Mouse (Mus musculus) embryonic facial prominence, embryonic 12.5 days (tissue): ENCODE data around the gene 1700025G04Rik. TPM values are rescaled to one million over a fixed set of nuclear protein-coding genes. Genes with fewer than 3 reads are reported as not detected.

ENCODE experiments used
- ATAC-seq: fragments of 200-750 bp; cut with Nextera tagmentation; 2 replicates; pipeline ENCODE4 v1.8.0; 2017; ENCODE audit not compliant: insufficient number of reproducible peaks, insufficient read depth, low FRiP score, low TSS enrichment
- H3K27ac ChIP-seq: fragments of 300-500 bp; sonication (generic); 2 replicates; pipeline ENCODE4 v1.5.1; 2016; ENCODE audit warnings: mild to moderate bottlenecking
- H3K27me3 ChIP-seq: fragments of 300-500 bp; sonication (generic); 2 replicates; pipeline ENCODE4 v1.6.1; 2016; ENCODE audit warnings: mild to moderate bottlenecking, moderate library complexity
- H3K36me3 ChIP-seq: fragments of 300-500 bp; sonication (generic); 2 replicates; pipeline ENCODE4 v1.6.1; 2016; ENCODE audit warnings: mild to moderate bottlenecking
- H3K4me1 ChIP-seq: fragments of 300-500 bp; sonication (generic); 2 replicates; pipeline ENCODE4 v1.6.1; 2016
- H3K4me2 ChIP-seq: fragments of 300-500 bp; sonication (generic); replicated peaks from 2 replicates; pipeline ENCODE4 v1.6.1; 2016; ENCODE audit warnings: mild to moderate bottlenecking, moderate library complexity
- H3K4me3 ChIP-seq: fragments of 300-500 bp; sonication (generic); 2 replicates; pipeline ENCODE4 v1.5.1; 2016; ENCODE audit warnings: mild to moderate bottlenecking
- H3K9ac ChIP-seq: fragments of 300-500 bp; sonication (generic); 2 replicates; pipeline ENCODE4 v1.6.1; 2016; ENCODE audit warnings: mild to moderate bottlenecking, moderate library complexity
- H3K9me3 ChIP-seq: fragments of 300-500 bp; sonication (generic); 2 replicates; pipeline ENCODE4 v1.6.1; 2016; ENCODE audit warnings: mild to moderate bottlenecking, moderate library complexity
- WGBS: fragments of 180-500 bp; shearing (Covaris S2); methylation state at CpG from one replicate; pipeline ENCODE4 v1.1.7; 2016; 5-methylcytosine and 5-hydroxymethylcytosine counted together
- polyA plus RNA-seq: library from polyadenylated mRNA; unstranded; fragments of >200 nt; fragmentation: Nextera tagmentation; extraction: Ambion mirVana; gene quantifications from 2 replicates; pipeline ENCODE4 v1.2.1, GENCODE M21; 2016

1700025G04Rik gene
- polyA plus RNA-seq, 1 experiment from 2014 or later, result 34.7 TPM

DNA sequence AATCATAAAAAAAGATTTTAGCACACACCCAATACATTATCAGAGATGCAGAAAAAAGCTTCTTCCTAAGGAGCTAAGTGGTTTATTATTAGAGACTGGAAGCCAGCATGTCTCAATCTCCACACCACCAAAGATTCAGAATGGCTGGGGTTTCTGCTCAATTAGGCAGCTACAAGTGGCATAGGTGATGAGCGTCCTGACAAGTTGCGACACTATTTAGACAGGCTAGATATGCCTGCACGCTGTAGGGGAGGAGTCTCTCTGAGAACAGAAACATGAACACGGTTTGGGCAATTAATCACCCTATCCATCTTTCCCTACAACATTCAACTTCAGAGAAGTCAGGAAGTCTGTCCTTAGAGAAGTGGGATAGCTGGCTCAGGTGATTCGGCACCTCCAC lies 134.1 kb downstream of the 1700025G04Rik start:
- 84% methylated on average over 5 of the region's 5 CpGs for WGBS

GRCm38 (mm10) chr1:151953563-151953962 lies 136.4 kb downstream of the 1700025G04Rik start:
- 42% methylated on average over 7 of the region's 7 CpGs for WGBS

More for the DNA sequence above, 134.1 kb downstream of the 1700025G04Rik start:
- ATAC-seq, result no peak
- H3K4me3 ChIP-seq, result no peak overlapping the region
- no peak overlapping the region for H3K4me2 ChIP-seq
- H3K27ac ChIP-seq, result no peak overlapping the region
- 0 out of 2 replicates have a peak, but pooled peaks cover 3% of the 10 kb centered on the region for H3K9me3 ChIP-seq
- H3K36me3 ChIP-seq, result no peaks in the 10 kb centered on the region
- H3K27me3 ChIP-seq, result no peaks in the 10 kb centered on the region
- H3K4me1 ChIP-seq, result peaks cover 11% of the 10 kb centered on the region
- no peak overlapping the region for H3K9ac ChIP-seq

GRCm38 (mm10) chr1:151948065-151948464 lies 141.9 kb downstream of the 1700025G04Rik start:
- no peaks in the 10 kb centered on the region for H3K36me3 ChIP-seq
- H3K4me3 ChIP-seq, result no peak overlapping the region
- no peak overlapping the region for H3K9ac ChIP-seq
- H3K4me2 ChIP-seq, result no peak overlapping the region
- no peak overlapping the region for H3K27ac ChIP-seq
- no peaks in the 10 kb centered on the region for H3K9me3 ChIP-seq
- peaks cover 23% of the 10 kb centered on the region for H3K4me1 ChIP-seq
- 56% methylated on average over 3 of the region's 3 CpGs for WGBS
- H3K27me3 ChIP-seq, result no peaks in the 10 kb centered on the region
- no peak for ATAC-seq

More at GRCm38 (mm10) chr1:151953563-151953962, 136.4 kb downstream of the 1700025G04Rik start:
- no peak for ATAC-seq
- peaks cover 10% of the 10 kb centered on the region for H3K4me1 ChIP-seq
- H3K4me3 ChIP-seq, result no peak overlapping the region
- H3K36me3 ChIP-seq, result no peaks in the 10 kb centered on the region
- H3K27me3 ChIP-seq, result no peaks in the 10 kb centered on the region
- H3K27ac ChIP-seq, result no peak overlapping the region
- no peaks in the 10 kb centered on the region for H3K9me3 ChIP-seq
- no peak overlapping the region for H3K9ac ChIP-seq
- H3K4me2 ChIP-seq, result no peak overlapping the region

GRCm38 (mm10) chr1:151947571-151947970 lies 142.4 kb downstream of the 1700025G04Rik start:
- no peak overlapping the region for H3K4me3 ChIP-seq
- no peaks in the 10 kb centered on the region for H3K36me3 ChIP-seq
- H3K4me2 ChIP-seq, result no peak overlapping the region
- H3K4me1 ChIP-seq, result peaks cover 24% of the 10 kb centered on the region
- H3K9me3 ChIP-seq, result no peaks in the 10 kb centered on the region
- H3K27ac ChIP-seq, result no peak overlapping the region
- 22% methylated on average over 4 of the region's 4 CpGs for WGBS
- H3K27me3 ChIP-seq, result no peaks in the 10 kb centered on the region
- ATAC-seq, result no peak
- no peak overlapping the region for H3K9ac ChIP-seq

- no peak overlapping the region for H3K4me2 ChIP-seq
- H3K27me3 ChIP-seq, result no peaks in the 10 kb centered on the region
- no peak overlapping the region for H3K9ac ChIP-seq
- WGBS, result 30% methylated on average over 10 of the region's 10 CpGs
- H3K4me3 ChIP-seq, result no peak overlapping the region
- no peaks in the 10 kb centered on the region for H3K9me3 ChIP-seq
- H3K4me1 ChIP-seq, result peaks cover 30% of the 10 kb centered on the region
- no peaks in the 10 kb centered on the region for H3K36me3 ChIP-seq
- no peak for ATAC-seq
- H3K27ac ChIP-seq, result no peak overlapping the region
Observed at GRCm38 (mm10) chr1:151944457-151945223, 145.3 kb downstream of the 1700025G04Rik start.

GRCm38 (mm10) chr1:151943681-151944237 lies 146.2 kb downstream of the 1700025G04Rik start:
- H3K36me3 ChIP-seq, result no peaks in the 10 kb centered on the region
- H3K9me3 ChIP-seq, result no peaks in the 10 kb centered on the region
- no peaks in the 10 kb centered on the region for H3K27me3 ChIP-seq
- WGBS, result 68% methylated on average over 8 of the region's 8 CpGs
- H3K27ac ChIP-seq, result no peak overlapping the region
- H3K4me1 ChIP-seq, result peaks cover 33% of the 10 kb centered on the region
- no peak overlapping the region for H3K4me3 ChIP-seq
- no peak for ATAC-seq
- H3K4me2 ChIP-seq, result no peak overlapping the region
- H3K9ac ChIP-seq, result no peak overlapping the region

DNA sequence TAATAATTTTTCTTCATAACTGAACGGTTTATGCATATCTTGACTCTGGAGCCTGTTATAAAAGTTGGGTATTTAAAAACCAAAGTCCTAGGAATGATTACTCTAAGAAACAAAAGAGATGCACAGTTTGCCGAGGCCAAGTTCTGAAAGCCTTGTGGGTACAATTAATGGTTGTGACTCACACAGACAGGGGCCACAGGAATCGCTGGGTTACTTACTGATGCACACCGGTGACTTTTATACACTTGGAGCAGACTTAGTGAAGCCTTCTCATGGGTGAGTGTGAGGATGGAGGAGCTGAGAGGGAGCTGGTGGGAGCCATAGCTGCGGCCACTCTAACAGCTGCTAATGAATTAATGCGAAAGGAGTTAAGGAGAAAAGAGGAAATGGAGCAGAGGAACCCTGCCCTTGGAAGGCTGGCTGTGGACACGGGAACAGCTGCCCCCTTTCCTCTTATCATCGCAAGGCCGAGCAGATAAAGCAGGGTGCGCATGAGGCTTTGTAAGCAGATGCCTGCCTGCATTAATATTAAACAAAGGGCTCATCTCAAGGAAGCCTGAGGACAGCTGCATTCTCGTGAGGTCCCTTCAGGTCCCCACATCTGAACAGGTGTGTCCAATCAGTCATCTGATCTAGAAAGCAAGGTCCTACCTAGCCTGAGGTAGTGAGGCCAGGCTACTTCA lies 146.8 kb downstream of the 1700025G04Rik start:
- Histone ChIP-seq H3K9me3 (no peaks in the 10 kb centered on the region), H3K4me3 (no peak overlapping the region), H3K4me2 (no peak overlapping the region), H3K36me3 (no peaks in the 10 kb centered on the region), H3K9ac (no peak overlapping the region), H3K4me1 (peaks cover 31% of the 10 kb centered on the region), H3K27me3 (no peaks in the 10 kb centered on the region), H3K27ac (no peak overlapping the region)
- 68% methylated on average over 11 of the region's 11 CpGs for WGBS
- ATAC-seq, result no peak

GRCm38 (mm10) chr1:151939987-151940386 lies 149.9 kb downstream of the 1700025G04Rik start:
- peaks cover 20% of the 10 kb centered on the region for H3K4me1 ChIP-seq
- H3K36me3 ChIP-seq, result no peaks in the 10 kb centered on the region
- 52% methylated on average over 8 of the region's 8 CpGs for WGBS
- no peaks in the 10 kb centered on the region for H3K27me3 ChIP-seq
- H3K9ac ChIP-seq, result no peak overlapping the region
- no peak overlapping the region for H3K4me2 ChIP-seq
- H3K4me3 ChIP-seq, result no peak overlapping the region
- no peak overlapping the region for H3K27ac ChIP-seq
- no peaks in the 10 kb centered on the region for H3K9me3 ChIP-seq
- no peak for ATAC-seq

- no peak overlapping the region for H3K4me3 ChIP-seq
- no peaks in the 10 kb centered on the region for H3K27me3 ChIP-seq
- WGBS, result 42% methylated on average over 6 of the region's 6 CpGs
- H3K36me3 ChIP-seq, result no peaks in the 10 kb centered on the region
- no peak for ATAC-seq
- no peaks in the 10 kb centered on the region for H3K9me3 ChIP-seq
- no peak overlapping the region for H3K4me2 ChIP-seq
- H3K4me1 ChIP-seq, result peaks cover 16% of the 10 kb centered on the region
- no peak overlapping the region for H3K27ac ChIP-seq
- H3K9ac ChIP-seq, result no peak overlapping the region
Observed at GRCm38 (mm10) chr1:151939510-151939909, 150.4 kb downstream of the 1700025G04Rik start.

DNA sequence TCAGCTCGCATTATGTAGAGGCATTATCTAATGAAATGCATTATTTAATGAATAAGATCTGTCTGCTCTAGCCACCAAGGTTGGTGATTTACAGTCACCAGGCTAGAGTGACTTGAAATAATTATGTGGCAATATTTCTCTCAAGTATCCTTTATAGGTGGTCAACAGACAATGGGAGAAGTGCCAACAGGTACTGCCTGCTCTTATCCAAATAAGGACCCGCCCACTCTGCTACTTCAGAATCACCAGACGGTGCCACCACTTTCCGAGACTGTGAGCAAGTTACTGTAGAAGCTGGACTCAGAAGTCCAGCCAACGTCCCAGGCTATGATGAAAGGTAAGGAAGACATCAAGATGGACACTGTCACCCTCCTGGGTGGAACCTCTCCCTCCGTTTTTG lies 156.3 kb downstream of the 1700025G04Rik start:
- no peak overlapping the region for H3K27ac ChIP-seq
- H3K36me3 ChIP-seq, result no peaks in the 10 kb centered on the region
- no peak for ATAC-seq
- H3K4me2 ChIP-seq, result no peak overlapping the region
- peaks cover 9% of the 10 kb centered on the region; the same call in 1 of the 2 replicates for H3K4me1 ChIP-seq
- WGBS, result 87% methylated on average over 6 of the region's 6 CpGs
- no peaks in the 10 kb centered on the region for H3K9me3 ChIP-seq
- no peak overlapping the region for H3K9ac ChIP-seq
- no peaks in the 10 kb centered on the region for H3K27me3 ChIP-seq
- H3K4me3 ChIP-seq, result no peak overlapping the region

GRCm38 (mm10) chr1:151926826-151927225 lies 163.1 kb downstream of the 1700025G04Rik start:
- ATAC-seq, result no peak
- Histone ChIP-seq H3K9ac (no peak overlapping the region), H3K27ac (no peak overlapping the region), H3K4me1 (peaks cover 15% of the 10 kb centered on the region; the same call in 1 of the 2 replicates), H3K9me3 (no peaks in the 10 kb centered on the region), H3K4me3 (no peak overlapping the region), H3K36me3 (no peaks in the 10 kb centered on the region), H3K4me2 (no peak overlapping the region), H3K27me3 (no peaks in the 10 kb centered on the region)
- 61% methylated on average over 8 of the region's 8 CpGs for WGBS

GRCm38 (mm10) chr1:151926141-151926540 lies 163.8 kb downstream of the 1700025G04Rik start:
- no peaks in the 10 kb centered on the region for H3K9me3 ChIP-seq
- no peak overlapping the region for H3K9ac ChIP-seq
- ATAC-seq, result no peak
- WGBS, result 63% methylated on average over 4 of the region's 4 CpGs
- no peaks in the 10 kb centered on the region for H3K36me3 ChIP-seq
- no peak overlapping the region for H3K27ac ChIP-seq
- H3K4me3 ChIP-seq, result no peak overlapping the region
- H3K4me2 ChIP-seq, result no peak overlapping the region
- H3K27me3 ChIP-seq, result no peaks in the 10 kb centered on the region
- H3K4me1 ChIP-seq, result peaks cover 15% of the 10 kb centered on the region; the same call in 1 of the 2 replicates
